Mouse (Mus musculus) E14TG2a.4 (cell line): ENCODE results near the gene Axin2.

ENCODE experiments used
- CTCF ChIP-seq: conservative IDR thresholded peaks from 2 replicates; pipeline ENCODE4 v1.5.1; 2014; ENCODE audit warnings: low read length
- NANOG ChIP-seq: IDR thresholded peaks from 2 replicates; pipeline ENCODE4 v1.6.1; 2014; ENCODE audit warnings: borderline replicate concordance, low read length, mixed read lengths
- POU5F1 ChIP-seq: IDR thresholded peaks from 2 replicates; pipeline ENCODE4 v1.6.1; 2014; ENCODE audit warnings: low read length, borderline replicate concordance

DNA sequence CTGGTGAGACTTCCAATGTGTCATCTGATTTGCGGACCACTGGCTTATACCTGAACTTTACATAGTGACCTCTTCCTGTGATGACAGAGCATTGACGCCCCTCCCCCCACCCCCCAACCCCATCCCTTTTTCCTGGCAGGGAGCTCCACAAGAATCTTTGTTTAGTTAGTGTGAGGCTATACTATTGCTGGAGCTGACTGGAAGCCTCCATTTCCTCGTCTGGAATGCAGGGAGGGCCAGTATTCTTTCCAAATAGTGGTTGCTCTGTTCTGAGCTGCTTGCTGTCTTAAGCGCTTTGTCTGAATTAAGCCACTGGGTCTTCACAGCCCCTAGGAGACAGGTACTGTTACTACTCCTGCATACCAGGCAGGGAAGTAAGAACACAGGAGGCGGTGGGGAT lies 53.7 kb downstream of the Axin2 start:
- TF ChIP-seq CTCF, result no peak
- no peak for TF ChIP-seq POU5F1
- no peak for TF ChIP-seq NANOG
